Mouse (Mus musculus) liver, embryonic 11.5 days (tissue): ENCODE measurements at regions not wholly inside any gene's neighbourhood (a gene's known extent, or its start where the extent isn't known, plus 50 kb on each side); places are given as distances from the start of the nearest gene placed in this dataset.

ENCODE experiments used
- ATAC-seq: fragments of 200-750 bp; cut with Nextera tagmentation; replicated peaks from 2 replicates; pipeline ENCODE4 v1.8.0; 2017; ENCODE audit warnings: moderate number of reproducible peaks, mild to moderate bottlenecking, moderate TSS enrichment, moderate library complexity; ENCODE audit not compliant: low FRiP score
- DNase-seq: peaks from one replicate; pipeline ENCODE4 v3.0.0-alpha.2; 2017; ENCODE audit warnings: low spot score
- H3K27ac ChIP-seq: fragments of 300-500 bp; sonication (generic); 2 replicates; pipeline ENCODE4 v1.5.1; 2014; ENCODE audit warnings: mild to moderate bottlenecking, low read depth, low read length, control low read depth
- H3K27me3 ChIP-seq: fragments of 300-500 bp; sonication (generic); replicated peaks from 2 replicates; pipeline ENCODE4 v1.6.1; 2014; ENCODE audit warnings: low read length, mixed read lengths; ENCODE audit not compliant: control insufficient read depth, insufficient read depth
- H3K36me3 ChIP-seq: fragments of 300-500 bp; sonication (generic); 2 replicates; pipeline ENCODE4 v1.6.1; 2014; ENCODE audit warnings: mild to moderate bottlenecking, low read length, moderate library complexity, mixed read lengths; ENCODE audit not compliant: control insufficient read depth, insufficient read depth
- H3K4me1 ChIP-seq: fragments of 300-500 bp; sonication (generic); replicated peaks from 2 replicates; pipeline ENCODE4 v1.6.1; 2014; ENCODE audit warnings: low read length, mixed read lengths; ENCODE audit not compliant: control insufficient read depth, insufficient read depth
- H3K4me2 ChIP-seq: fragments of 300-500 bp; sonication (generic); 2 replicates; pipeline ENCODE4 v1.6.1; 2014; ENCODE audit warnings: mild to moderate bottlenecking, control low read depth, moderate library complexity
- H3K4me3 ChIP-seq: fragments of 300-500 bp; sonication (generic); 2 replicates; pipeline ENCODE4 v1.5.1; 2014; ENCODE audit warnings: low read depth, low read length, control low read depth
- H3K9ac ChIP-seq: fragments of 300-500 bp; sonication (generic); 2 replicates; pipeline ENCODE4 v1.6.1; 2014; ENCODE audit warnings: low read depth, low read length, control low read depth
- H3K9me3 ChIP-seq: fragments of 300-500 bp; sonication (generic); 2 replicates; pipeline ENCODE4 v1.6.1; 2016; ENCODE audit warnings: low read length, inconsistent platforms, mixed read lengths; ENCODE audit not compliant: control insufficient read depth
- WGBS: fragments of 180-500 bp; shearing (Covaris S2); extraction: QIAGEN DNeasy Blood & Tissue Kit; methylation state at CpG from one replicate; pipeline ENCODE4 v1.1.7; 2014; 5-methylcytosine and 5-hydroxymethylcytosine counted together

- Histone ChIP-seq H3K4me1 (no peaks in the 10 kb centered on the region), H3K27ac (no peak overlapping the region), H3K4me3 (no peak overlapping the region), H3K27me3 (no peaks in the 10 kb centered on the region), H3K9me3 (no peaks in the 10 kb centered on the region), H3K4me2 (no peak overlapping the region), H3K9ac (no peak overlapping the region), H3K36me3 (no peaks in the 10 kb centered on the region)
- ATAC-seq (no peak), DNase-seq (no peak)
- WGBS: 81% methylated on average over 6 of the region's 6 CpGs
These were observed 719.4 kb upstream of the Tbl1xr1 start for GRCm38 (mm10) chr3:21356831-21357712.

GRCm38 (mm10) chr3:21358068-21358467 is 718.4 kb upstream of the Tbl1xr1 start:
- H3K27ac ChIP-seq: no peak overlapping the region
- H3K9ac ChIP-seq: no peak overlapping the region
- H3K9me3 ChIP-seq: no peaks in the 10 kb centered on the region
- H3K4me1 ChIP-seq: no peaks in the 10 kb centered on the region
- H3K4me2 ChIP-seq: no peak overlapping the region
- H3K36me3 ChIP-seq: no peaks in the 10 kb centered on the region
- WGBS: 81% methylated on average over 6 of the region's 6 CpGs
- DNase-seq: no peak
- H3K4me3 ChIP-seq: no peak overlapping the region
- ATAC-seq: no peak
- H3K27me3 ChIP-seq: no peaks in the 10 kb centered on the region

- DNase-seq: no peak
- no peak overlapping the region for H3K4me2 ChIP-seq
- H3K27me3 ChIP-seq: no peaks in the 10 kb centered on the region
- ATAC-seq: no peak
- H3K4me1 ChIP-seq: no peaks in the 10 kb centered on the region
- no peak overlapping the region for H3K27ac ChIP-seq
- no peak overlapping the region for H3K4me3 ChIP-seq
- WGBS: 78% methylated on average over 3 of the region's 3 CpGs
- no peaks in the 10 kb centered on the region for H3K9me3 ChIP-seq
- H3K9ac ChIP-seq: no peak overlapping the region
- no peaks in the 10 kb centered on the region for H3K36me3 ChIP-seq
These were observed 715.4 kb upstream of the Tbl1xr1 start for GRCm38 (mm10) chr3:21361069-21361468.

DNA sequence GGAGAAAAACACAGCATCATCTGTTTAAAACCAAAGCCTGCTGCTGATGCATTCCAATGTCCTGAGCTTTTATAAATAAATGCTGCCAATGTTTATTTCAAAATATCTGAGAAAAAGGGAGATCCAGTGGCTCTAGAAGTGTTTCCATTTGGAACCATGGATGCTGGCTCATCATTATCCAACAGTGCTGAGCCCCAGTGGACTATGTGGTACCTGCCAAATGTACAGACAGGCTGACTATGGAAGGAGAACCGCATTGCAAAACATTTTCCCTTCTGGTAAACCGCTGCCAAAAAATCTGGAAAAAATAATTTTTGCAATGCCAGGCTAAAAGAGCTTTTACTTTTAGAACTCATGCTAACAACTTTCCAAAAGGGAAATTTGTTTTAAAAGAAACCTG is 696.6 kb upstream of the Tbl1xr1 start:
- Histone ChIP-seq H3K9me3 (no peaks in the 10 kb centered on the region), H3K27me3 (no peaks in the 10 kb centered on the region), H3K4me2 (no peak overlapping the region), H3K36me3 (no peaks in the 10 kb centered on the region), H3K27ac (no peak overlapping the region), H3K4me3 (no peak overlapping the region), H3K4me1 (no peaks in the 10 kb centered on the region), H3K9ac (no peak overlapping the region)
- DNase-seq (no peak), ATAC-seq (no peak)
- WGBS: 79% methylated on average over 2 of the region's 2 CpGs

DNA sequence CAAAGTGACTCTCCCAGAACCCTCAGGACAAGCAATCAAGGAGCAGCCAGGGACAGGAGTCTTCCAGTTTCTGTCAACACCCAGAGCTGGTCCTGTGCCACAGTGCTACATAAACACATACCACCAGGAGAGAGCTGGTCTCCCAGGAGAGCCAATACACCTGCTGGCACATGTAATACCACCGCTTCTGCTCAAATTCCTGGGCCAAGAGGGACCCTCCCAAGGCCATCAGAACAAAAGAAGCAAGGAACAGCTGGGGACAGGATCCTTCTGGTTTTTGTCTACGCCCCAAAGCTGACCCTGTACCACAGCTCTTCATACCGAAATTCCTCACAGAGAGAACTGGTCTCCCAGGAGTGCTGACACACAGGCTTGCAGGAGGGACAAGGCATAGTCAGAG is 695.4 kb upstream of the Tbl1xr1 start:
- H3K4me2 ChIP-seq: no peak overlapping the region
- no peaks in the 10 kb centered on the region for H3K9me3 ChIP-seq
- no peak overlapping the region for H3K9ac ChIP-seq
- no peak overlapping the region for H3K4me3 ChIP-seq
- no peak overlapping the region for H3K27ac ChIP-seq
- 81% methylated on average over 3 of the region's 3 CpGs for WGBS
- no peaks in the 10 kb centered on the region for H3K36me3 ChIP-seq
- no peaks in the 10 kb centered on the region for H3K27me3 ChIP-seq
- ATAC-seq (no peak), DNase-seq (no peak)
- no peaks in the 10 kb centered on the region for H3K4me1 ChIP-seq

GRCm38 (mm10) chr3:21403551-21403950 is 672.9 kb upstream of the Tbl1xr1 start:
- 71% methylated on average over 2 of the region's 2 CpGs for WGBS
- no peak overlapping the region for H3K9ac ChIP-seq
- no peaks in the 10 kb centered on the region for H3K27me3 ChIP-seq
- H3K4me2 ChIP-seq: no peak overlapping the region
- H3K4me1 ChIP-seq: no peaks in the 10 kb centered on the region
- no peaks in the 10 kb centered on the region for H3K9me3 ChIP-seq
- DNase-seq: no peak
- no peak overlapping the region for H3K4me3 ChIP-seq
- no peaks in the 10 kb centered on the region for H3K36me3 ChIP-seq
- no peak overlapping the region for H3K27ac ChIP-seq
- no peak for ATAC-seq

DNA sequence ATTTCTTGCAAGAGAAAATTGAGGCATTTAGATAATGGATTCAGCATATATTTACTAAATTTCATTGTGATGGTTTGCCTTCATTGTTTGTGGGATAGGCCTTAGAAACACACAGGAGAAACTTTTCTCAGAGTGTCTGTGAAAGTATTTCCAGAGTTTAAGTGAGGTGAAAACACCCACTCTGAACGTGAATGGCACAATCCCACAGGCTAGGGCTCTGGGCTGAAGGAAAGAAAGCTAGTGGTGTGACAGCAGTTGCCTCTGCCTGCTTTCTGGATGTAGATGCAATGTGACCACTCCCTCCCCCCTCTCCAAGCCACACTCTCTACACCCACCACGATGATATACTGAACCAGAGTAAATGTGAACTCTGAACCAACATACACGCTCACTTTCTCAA is 672.4 kb upstream of the Tbl1xr1 start:
- no peaks in the 10 kb centered on the region for H3K36me3 ChIP-seq
- no peak for ATAC-seq
- no peak for DNase-seq
- no peak overlapping the region for H3K27ac ChIP-seq
- no peaks in the 10 kb centered on the region for H3K27me3 ChIP-seq
- no peak overlapping the region for H3K4me3 ChIP-seq
- H3K4me2 ChIP-seq: no peak overlapping the region
- no peaks in the 10 kb centered on the region for H3K9me3 ChIP-seq
- no peak overlapping the region for H3K9ac ChIP-seq
- WGBS: 53% methylated on average over 3 of the region's 3 CpGs
- no peaks in the 10 kb centered on the region for H3K4me1 ChIP-seq

DNA sequence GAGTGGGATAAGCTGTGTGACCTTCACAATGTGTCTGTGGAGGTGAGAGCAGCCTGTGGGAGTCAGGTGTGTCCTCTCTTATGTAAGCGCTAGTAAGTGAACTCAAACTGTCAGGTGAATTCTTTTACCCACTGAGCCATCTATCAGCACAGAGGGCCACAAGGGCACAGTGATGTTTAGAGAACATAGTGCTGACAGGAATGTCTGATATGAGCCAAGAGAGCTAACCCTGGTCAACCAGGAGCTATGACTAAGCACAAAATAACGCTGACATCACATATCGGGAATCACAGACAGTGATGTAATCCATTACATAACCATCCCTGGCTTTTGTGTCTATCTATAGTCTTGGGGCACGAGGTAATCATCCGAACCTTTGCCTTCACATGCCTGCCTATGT is 669.4 kb upstream of the Tbl1xr1 start:
- H3K27ac ChIP-seq: no peak overlapping the region
- WGBS: 77% methylated on average over 5 of the region's 5 CpGs
- no peak overlapping the region for H3K9ac ChIP-seq
- no peaks in the 10 kb centered on the region for H3K4me1 ChIP-seq
- H3K4me3 ChIP-seq: no peak overlapping the region
- no peak overlapping the region for H3K4me2 ChIP-seq
- no peaks in the 10 kb centered on the region for H3K36me3 ChIP-seq
- no peaks in the 10 kb centered on the region for H3K9me3 ChIP-seq
- no peaks in the 10 kb centered on the region for H3K27me3 ChIP-seq
- DNase-seq (no peak), ATAC-seq (no peak)

GRCm38 (mm10) chr3:21412010-21412409 is 664.4 kb upstream of the Tbl1xr1 start:
- H3K9me3 ChIP-seq: no peaks in the 10 kb centered on the region
- ATAC-seq (no peak), DNase-seq (no peak)
- H3K27ac ChIP-seq: no peak overlapping the region
- H3K4me3 ChIP-seq: no peak overlapping the region
- no peaks in the 10 kb centered on the region for H3K4me1 ChIP-seq
- no peak overlapping the region for H3K9ac ChIP-seq
- no peak overlapping the region for H3K4me2 ChIP-seq
- no peaks in the 10 kb centered on the region for H3K36me3 ChIP-seq
- H3K27me3 ChIP-seq: no peaks in the 10 kb centered on the region
- 60% methylated on average over 2 of the region's 2 CpGs for WGBS
